Mouse (Mus musculus) ovary, postnatal 10 days (tissue): ENCODE measurements around the gene Fto.

ENCODE experiments used
- DNase-seq: peaks from one replicate; pipeline ENCODE4 v3.0.0; 2022; ENCODE audit warnings: low spot score

The Fto gene

GRCm38 (mm10) chr8:91669461-91670071 is 356.2 kb downstream of the Fto start:
- DNase-seq, result no peak

GRCm38 (mm10) chr8:91676928-91677327 is 363.6 kb downstream of the Fto start:
- DNase-seq, result no peak

- no peak for DNase-seq
These were observed 366.1 kb downstream of the Fto start for GRCm38 (mm10) chr8:91679451-91679850.

DNA sequence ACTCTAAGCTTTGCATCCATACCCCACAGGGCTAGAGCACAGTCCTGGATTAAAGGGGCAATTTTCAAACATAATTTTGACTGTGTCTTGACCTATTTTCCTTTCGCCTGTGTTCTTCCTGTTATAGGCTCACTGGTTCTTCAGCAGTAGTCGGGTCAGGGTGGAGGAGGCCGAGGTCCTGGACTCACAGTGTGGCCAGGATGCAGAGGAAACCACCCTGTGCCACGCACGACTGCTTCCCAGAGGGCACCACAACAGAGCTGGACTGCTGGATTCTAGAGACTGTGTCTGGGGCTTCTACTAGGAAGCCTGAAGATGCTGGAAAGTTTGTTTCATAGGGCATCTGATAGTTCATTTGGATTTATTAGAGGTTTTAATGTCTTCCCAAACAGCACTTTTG is 366.8 kb downstream of the Fto start:
- DNase-seq, result no peak

DNA sequence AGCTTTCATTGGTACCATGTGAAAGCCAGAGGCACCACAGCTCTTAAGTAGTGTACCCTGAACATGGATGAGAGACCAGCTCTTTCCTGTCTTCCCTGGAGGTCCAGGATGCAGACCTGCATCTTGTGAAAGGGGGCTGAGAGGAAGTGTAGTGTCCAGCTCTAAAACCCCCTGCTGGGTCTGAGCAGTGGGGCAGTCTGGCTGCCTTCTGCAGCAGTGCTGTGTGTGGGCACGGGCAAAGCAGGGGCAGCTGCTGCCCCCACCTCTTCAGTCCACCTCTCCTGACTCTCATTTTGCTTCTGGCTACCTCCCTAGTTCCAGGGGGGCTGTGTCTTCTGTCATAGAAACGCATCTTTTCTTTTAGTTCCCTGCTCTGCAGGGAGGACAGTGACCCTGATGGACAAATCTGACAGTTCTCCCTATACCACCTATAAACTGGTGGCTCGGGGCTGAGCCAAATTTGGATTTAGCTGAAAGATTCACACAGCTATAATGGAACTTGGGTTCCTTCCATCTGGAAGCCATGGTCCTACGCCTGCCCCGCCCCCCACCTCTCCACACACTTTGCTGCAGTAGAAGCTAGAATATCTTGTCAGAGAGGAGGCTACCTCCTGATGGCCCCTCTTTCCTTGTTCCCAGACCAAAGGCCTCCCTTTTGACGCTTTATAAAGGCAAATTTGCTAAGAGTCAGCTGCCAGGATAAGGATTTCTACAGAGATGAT is 371.4 kb downstream of the Fto start:
- no peak for DNase-seq

- DNase-seq, result no peak
These were observed 372.1 kb downstream of the Fto start for GRCm38 (mm10) chr8:91685408-91685807.

GRCm38 (mm10) chr8:91692056-91692721 is 378.9 kb downstream of the Fto start:
- DNase-seq, result no peak

DNA sequence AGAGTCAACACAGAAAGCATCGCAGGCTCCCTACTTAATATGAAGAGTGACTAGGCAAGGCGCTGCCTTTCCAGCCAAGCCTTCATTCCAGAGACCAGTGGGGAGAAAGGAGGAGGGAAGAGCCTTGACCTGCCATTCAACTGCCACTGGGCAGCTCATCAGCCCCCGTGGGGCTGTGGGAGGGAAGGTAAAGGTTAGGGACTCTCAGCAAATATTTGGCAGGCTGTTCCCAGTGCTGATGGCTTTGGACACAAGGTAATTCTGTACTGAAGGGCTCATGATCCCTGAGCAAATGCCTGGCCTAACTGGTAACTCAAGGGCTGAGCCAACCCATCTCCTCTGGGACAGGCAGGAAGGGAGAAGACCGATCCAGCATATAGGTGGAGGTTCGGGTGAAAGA is 393.2 kb downstream of the Fto start:
- no peak for DNase-seq

DNA sequence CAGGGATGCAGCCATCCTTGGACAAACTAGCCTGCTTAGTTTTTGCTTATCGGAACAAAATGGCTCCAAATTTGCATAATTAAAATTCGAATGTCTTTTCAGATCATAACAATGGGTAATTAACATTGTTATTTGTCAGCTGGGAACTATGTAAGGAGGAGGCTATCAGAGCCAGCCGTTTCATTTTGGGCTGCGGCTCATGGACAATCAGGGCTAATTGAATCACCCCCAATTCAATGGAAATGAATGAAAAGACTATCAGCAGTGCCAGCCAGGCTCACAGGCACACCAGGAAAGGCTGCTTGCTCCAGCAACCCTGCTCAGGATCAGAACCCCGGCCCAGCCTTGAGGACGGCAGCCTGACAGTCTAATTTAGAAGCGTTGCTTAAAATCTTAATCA is 395.3 kb downstream of the Fto start:
- no peak for DNase-seq

GRCm38 (mm10) chr8:91709768-91710167 is 396.4 kb downstream of the Fto start:
- no peak for DNase-seq

- no peak for DNase-seq
These were observed 397.9 kb downstream of the Fto start for GRCm38 (mm10) chr8:91711202-91711601.

DNA sequence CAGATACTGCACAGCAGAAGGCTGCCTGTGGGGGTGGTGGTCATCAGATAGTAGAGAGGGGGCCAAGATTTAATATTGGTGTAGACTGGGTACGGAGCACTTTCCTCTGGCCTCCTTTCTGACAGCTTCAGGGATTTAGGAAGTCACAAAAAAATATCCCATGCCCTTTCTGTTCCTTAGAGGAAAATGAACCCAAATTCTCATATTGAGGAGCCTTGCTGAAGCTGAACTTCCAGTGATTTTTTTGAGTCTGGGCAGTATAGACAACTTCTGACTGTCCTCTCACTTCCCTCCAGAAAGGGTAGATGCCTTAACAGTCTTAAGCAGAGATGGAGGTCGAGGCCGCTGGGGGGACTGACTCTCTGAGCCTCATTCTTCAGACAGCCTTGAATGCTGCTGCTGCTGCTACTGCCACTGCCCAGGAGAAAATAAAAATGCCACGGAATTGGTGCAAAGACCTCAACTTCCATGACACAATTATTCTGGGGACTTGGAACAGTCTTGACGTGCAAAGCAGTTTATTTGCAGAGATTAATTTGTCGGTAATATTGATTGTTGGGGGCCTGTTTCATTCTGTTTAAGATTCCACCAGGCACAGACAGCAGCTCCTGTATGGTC is 398.8 kb downstream of the Fto start:
- no peak for DNase-seq

DNA sequence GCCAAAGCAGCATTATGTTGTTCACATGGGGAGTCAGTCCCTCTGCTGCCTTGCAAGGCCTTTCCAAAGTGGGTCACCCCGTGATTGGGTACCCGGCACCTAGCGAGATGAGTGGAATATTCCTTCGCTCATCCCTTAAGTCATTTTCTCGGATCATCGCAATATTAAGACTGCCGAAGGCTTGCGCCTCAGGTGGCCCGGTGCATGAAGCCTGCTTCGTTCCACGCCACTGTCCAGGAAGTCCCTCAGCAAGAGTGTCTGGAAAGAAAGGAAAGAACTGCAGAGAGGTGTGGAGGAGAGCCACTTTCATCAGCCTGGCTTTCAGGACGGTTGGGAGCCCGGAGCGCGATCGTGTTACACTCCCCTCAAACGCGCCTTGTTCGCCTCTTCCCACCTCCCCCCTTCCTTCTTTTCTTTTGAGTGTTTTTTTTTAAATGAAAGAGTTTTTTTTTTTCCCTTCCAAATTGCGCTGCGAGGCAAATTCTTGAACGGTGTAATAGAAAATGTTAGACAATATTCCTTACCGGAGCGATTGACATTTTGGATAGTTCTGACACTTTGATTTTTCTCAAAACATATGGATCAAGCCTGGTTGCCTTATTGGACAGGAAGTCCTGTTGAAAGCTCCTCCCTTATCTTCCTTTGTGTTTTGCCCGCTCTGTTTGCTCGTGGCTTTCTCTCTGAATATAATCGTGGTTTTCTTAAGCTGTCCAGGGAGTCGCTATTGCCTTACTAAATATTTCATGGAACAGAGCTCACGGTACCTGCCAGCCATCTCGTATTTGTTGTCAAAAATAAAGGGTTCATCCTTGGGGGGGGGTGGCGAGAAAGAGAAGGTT is 399.6 kb downstream of the Fto start:
- no peak for DNase-seq

GRCm38 (mm10) chr8:91713677-91714312 is 400.5 kb downstream of the Fto start:
- no peak for DNase-seq

DNA sequence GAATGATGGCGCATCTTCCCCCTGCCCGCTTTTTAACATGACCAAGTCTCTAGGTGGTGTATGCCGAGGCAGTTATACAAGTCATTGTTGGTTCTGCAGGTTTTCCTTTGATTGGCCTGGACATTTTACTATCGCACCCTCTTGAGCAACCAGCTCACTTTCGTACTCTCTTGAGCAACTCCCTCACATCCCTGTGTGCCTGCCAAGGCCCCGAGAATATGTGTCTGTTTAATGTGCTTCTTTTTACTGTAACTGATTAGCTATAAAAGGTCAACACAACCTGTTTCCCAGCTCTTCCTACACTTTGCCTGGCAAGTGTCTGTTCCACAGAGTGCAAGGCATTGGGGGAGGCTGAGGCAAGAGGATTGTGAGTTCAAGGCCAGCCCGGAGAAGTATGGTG is 401.4 kb downstream of the Fto start:
- no peak for DNase-seq

DNA sequence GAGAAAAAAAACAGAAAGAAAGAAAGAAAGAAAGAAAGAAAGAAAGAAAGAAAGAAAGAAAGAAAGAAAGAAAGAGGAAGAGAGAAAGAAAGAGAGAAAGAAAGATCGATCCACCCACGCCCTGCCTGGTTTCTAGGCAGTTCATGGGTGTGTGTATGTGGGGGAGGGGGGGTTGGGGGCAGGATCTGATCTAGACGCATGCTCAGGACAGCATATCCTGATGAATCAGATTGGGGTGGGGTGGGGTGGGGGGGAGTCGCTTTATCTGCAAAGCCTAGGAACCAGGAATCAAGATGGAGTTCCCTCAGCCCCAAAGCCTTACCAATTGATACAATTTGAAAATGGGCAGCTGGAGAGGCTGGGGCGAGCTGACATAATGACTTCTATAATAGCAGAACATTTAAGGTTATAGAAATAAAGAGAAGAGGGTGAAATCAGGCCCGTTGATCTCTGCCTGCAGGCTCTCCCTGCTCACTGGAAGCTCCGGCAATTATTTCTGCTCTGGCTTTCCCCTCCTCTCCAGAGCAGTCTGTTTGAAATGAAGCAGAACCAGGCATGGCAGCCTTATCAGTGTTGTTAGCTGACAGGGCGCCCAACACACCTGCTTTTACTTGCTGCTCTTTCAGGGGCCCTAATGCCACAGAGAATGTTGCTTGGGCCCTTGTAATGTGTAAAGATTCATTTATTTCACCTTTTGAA is 402.2 kb downstream of the Fto start:
- DNase-seq, result no peak
